Mouse (Mus musculus): ENCODE measurements around the gene Kras. TPM values are rescaled to one million over a fixed set of nuclear protein-coding genes. Genes with fewer than 3 reads are reported as not detected.

Gene Kras
- total and polyA plus RNA-seq, 3 experiments, result 15.6 to 44.3 TPM; not detected in 1

DNA sequence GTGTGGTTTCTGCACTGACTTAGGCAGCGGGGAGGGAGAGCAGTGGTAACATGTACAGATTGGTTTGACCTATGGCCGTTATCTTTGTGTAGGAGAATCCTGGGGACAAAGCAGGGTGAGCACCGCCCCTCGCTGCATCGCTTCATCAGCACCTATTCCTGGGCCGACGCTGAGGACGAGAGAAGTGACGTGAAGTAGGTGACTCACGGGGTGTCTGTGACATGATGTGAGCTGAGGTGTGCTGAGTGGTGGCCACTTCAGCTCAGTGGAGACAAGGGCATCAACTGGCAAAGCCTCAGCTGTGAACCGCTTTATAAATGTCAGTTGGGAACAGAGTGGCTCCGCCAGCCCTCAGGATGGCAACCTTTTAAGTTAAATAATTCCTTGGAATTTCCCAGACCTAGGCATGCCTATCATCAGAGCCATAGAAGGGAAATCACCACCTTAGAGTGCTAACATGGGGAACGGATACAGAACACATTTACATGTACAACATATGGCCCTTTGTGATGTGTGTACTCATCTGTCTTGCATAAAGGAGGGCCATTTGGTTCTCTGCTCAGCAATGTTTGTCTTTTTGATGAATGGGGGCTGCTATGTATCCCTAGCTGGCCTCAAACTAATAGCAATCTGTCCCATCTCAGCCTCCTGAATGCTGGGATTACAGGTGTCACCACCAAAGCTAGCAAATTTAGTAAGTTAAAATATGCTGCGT, 78.0 kb downstream of the Kras start:
- DNase-seq (ENCODE audit: low read depth, low spot score), result no peak
- H3K27me3 ChIP-seq (ENCODE audit: control insufficient read depth in 1 of 2, insufficient read depth in 2 of 2, low read length in 2 of 2), result no peaks in the 10 kb centered on the region
- no peak for TF ChIP-seq HCFC1 (IDR thresholded peaks at IDR 0.05; ENCODE audit: low read depth, low read length)
- TF ChIP-seq MEF2A (IDR thresholded peaks at IDR 0.05; ENCODE audit: extremely low read depth, insufficient replicate concordance, low read depth, low read length, poor library complexity, severe bottlenecking), result no peak
- no peak for TF ChIP-seq ETS1 (IDR thresholded peaks at IDR 0.05; ENCODE audit: low read depth, low read length)
- no peak for TF ChIP-seq ELF1 (IDR thresholded peaks at IDR 0.05; ENCODE audit: low read depth, low read length)
- no peak for TF ChIP-seq RCOR1 (IDR thresholded peaks at IDR 0.05; ENCODE audit: low read depth, low read length)
- TF ChIP-seq NRF1 (IDR thresholded peaks at IDR 0.05; ENCODE audit: insufficient read depth, low read depth, low read length, poor library complexity, severe bottlenecking), result no peak
- TF ChIP-seq TBP (IDR thresholded peaks at IDR 0.05; ENCODE audit: low read depth, low read length), result no peak
- TF ChIP-seq KAT2A (conservative IDR thresholded peaks at IDR 0.05; ENCODE audit: low read depth, low read length), result no peak
- no peak for TF ChIP-seq SMC3 (IDR thresholded peaks at IDR 0.05; ENCODE audit: low read depth, low read length)
- TF ChIP-seq POLR2AphosphoS2 (IDR thresholded peaks at IDR 0.05; ENCODE audit: low read length), result no peak
- TF ChIP-seq MXI1 (IDR thresholded peaks at IDR 0.05; ENCODE audit: low read depth, low read length), result no peak
- no peak for TF ChIP-seq NELFE (IDR thresholded peaks at IDR 0.05; ENCODE audit: low read depth, low read length)
- TF ChIP-seq MAFK (IDR thresholded peaks at IDR 0.05; ENCODE audit: borderline replicate concordance, low read depth, low read length), result no peak
- TF ChIP-seq MYB (IDR thresholded peaks at IDR 0.05; ENCODE audit: low read depth, low read length), result no peak
- TF ChIP-seq CHD1 (IDR thresholded peaks at IDR 0.05; ENCODE audit: low read depth, low read length), result no peak
- no peak for TF ChIP-seq RAD21 (IDR thresholded peaks at IDR 0.05; ENCODE audit: low read depth, low read length)
- no peak for TF ChIP-seq MAZ (IDR thresholded peaks at IDR 0.05; ENCODE audit: low read depth, low read length)
- TF ChIP-seq CTCF (IDR thresholded peaks at IDR 0.05 in 2 of 3, conservative IDR thresholded peaks at IDR 0.05 in 1 of 3; ENCODE audit: control insufficient read depth in 1 of 3, insufficient read depth in 1 of 3, low read depth in 2 of 3, low read length in 3 of 3, poor library complexity in 1 of 3, severe bottlenecking in 1 of 3), result no peak
- no peak for TF ChIP-seq SIN3A (IDR thresholded peaks at IDR 0.05; ENCODE audit: low read length)
- no peak for TF ChIP-seq CHD2 (IDR thresholded peaks at IDR 0.05; ENCODE audit: low read length)
- no peaks in the 10 kb centered on the region for H3K9me3 ChIP-seq (replicated peaks; ENCODE audit: insufficient read depth, low read length)
- H3K27ac ChIP-seq (ENCODE audit: control insufficient read depth, low read depth, low read length), result no peak overlapping the region
- no peak overlapping the region for H3K9ac ChIP-seq (ENCODE audit: control insufficient read depth, low read depth, low read length, poor library complexity, severe bottlenecking)
- H3K36me3 ChIP-seq (ENCODE audit: control insufficient read depth in 1 of 2, insufficient read depth in 2 of 2, low read length in 2 of 2), result peaks cover 0 to 1% of the 10 kb centered on the region in 2 experiments; a peak in 1 of 4 replicates
- H3K4me3 ChIP-seq (ENCODE audit: control insufficient read depth in 1 of 2, insufficient read depth in 1 of 2, low read depth in 2 of 2, low read length in 2 of 2), result no peak overlapping the region
- H3K79me2 ChIP-seq (ENCODE audit: control insufficient read depth, insufficient read depth, low read length, poor library complexity), result no peaks in the 10 kb centered on the region
- H3K4me1 ChIP-seq (ENCODE audit: control insufficient read depth in 1 of 2, insufficient read depth in 2 of 2, low read length in 2 of 2), result no peaks in the 10 kb centered on the region

Other genes with a start within 250 kb of the Kras start
- gene Bcat1, start 174.1 kb downstream of the Kras start, total RNA-seq (2012; rRNA removed), result not detected in 2 replicates
- gene Bcat1, start 174.1 kb downstream of the Kras start, polyA plus RNA-seq (2012; ENCODE audit: insufficient read depth in 1 of 2, insufficient read length in 2 of 2, low read depth in 1 of 2, low replicate concordance in 2 of 2, missing spikeins in 1 of 2), result not detected
- 60.4 and 70.1 TPM in 2 replicates for gene Lrmp, start 134.6 kb downstream of the Kras start, total RNA-seq (2012; rRNA removed)
- 10 to 100 TPM in 1 of 2 experiments, not detected in 1; 64.3 TPM for gene Lrmp, start 134.6 kb downstream of the Kras start, polyA plus RNA-seq (2012; ENCODE audit: insufficient read depth in 1 of 2, insufficient read length in 2 of 2, low read depth in 1 of 2, low replicate concordance in 2 of 2, missing spikeins in 1 of 2)
- gene Casc1, start 39.2 kb downstream of the Kras start, total RNA-seq (2012; rRNA removed), result 0.15 and 0.20 TPM in 2 replicates
- under 1 TPM in 1 of 2 experiments, not detected in 1; 0.22 TPM for gene Casc1, start 39.2 kb downstream of the Kras start, polyA plus RNA-seq (2012; ENCODE audit: insufficient read depth in 1 of 2, insufficient read length in 2 of 2, low read depth in 1 of 2, low replicate concordance in 2 of 2, missing spikeins in 1 of 2)
- 9.5 and 11.0 TPM in 2 replicates for gene Etfrf1, start 39.1 kb downstream of the Kras start, total RNA-seq (2012; rRNA removed)
- gene Etfrf1, start 39.1 kb downstream of the Kras start, polyA plus RNA-seq (2012; ENCODE audit: insufficient read depth in 1 of 2, insufficient read length in 2 of 2, low read depth in 1 of 2, low replicate concordance in 2 of 2, missing spikeins in 1 of 2), result 10 to 100 TPM in 1 of 2 experiments, not detected in 1; 13.1 TPM